Mouse (Mus musculus) naive thymus-derived CD4-positive, alpha-beta T cell, adult 5 months (primary cell): ENCODE measurements around the gene Dimt1. TPM values are rescaled to one million over a fixed set of nuclear protein-coding genes. Genes with fewer than 3 reads are reported as not detected.

Source experiments
- polyA plus RNA-seq: library from polyadenylated mRNA; unstranded; fragments of 100-300 nt; shearing (Covaris generic); gene quantifications from one replicate; pipeline ENCODE4 v1.2.1, GENCODE M21; 2017

Dimt1 gene
- 29.3 TPM for polyA plus RNA-seq

DNA sequence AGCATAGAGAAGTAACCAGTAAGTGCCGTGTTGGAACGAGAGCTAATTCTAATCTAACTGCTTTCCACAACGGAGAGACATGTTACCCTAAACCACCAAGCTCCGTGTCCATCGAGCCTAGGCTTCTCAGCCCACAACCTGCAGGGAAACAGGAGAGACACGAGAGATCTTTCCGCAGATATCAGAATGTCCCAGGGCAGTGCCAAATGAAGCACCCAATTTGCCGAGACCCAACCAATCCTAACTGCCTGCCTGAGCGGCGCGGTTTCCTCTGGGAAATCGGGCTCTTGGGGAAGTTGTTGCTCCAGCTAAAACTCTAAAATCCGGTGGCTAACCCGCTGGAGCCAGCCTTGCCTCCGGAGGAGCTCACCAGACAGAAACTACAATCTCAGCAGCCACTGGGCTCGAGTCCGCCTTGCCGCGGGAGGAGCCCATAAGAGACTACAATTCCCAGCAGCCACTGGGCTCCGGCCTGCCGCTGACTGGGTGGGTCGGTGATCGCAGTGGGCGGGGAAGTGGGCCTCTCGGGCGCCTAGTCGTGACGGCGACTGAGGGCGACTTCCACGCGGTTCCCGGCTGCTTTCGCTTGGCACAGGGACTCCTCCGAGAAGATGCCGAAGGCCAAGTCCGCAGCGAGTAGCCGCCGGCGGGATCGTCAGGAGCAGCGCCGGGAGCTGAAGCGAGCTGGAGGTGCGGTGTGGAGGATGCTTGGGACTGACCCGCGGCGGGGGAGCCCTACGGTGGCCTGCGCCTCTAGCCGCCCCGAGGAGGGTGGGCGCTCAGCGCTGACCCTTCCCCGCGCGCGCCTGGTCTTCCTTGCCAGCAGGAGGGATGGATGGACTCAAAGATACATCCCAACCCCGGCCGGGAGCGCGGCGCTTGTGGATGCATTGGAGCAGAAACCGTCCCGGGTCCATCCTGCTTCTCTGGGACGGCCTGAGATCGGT is at the start of gene Dimt1:
Gene Dimt1, plus strand, starts transcription at position 534 of the 947 bp plus-strand sequence.

DNA sequence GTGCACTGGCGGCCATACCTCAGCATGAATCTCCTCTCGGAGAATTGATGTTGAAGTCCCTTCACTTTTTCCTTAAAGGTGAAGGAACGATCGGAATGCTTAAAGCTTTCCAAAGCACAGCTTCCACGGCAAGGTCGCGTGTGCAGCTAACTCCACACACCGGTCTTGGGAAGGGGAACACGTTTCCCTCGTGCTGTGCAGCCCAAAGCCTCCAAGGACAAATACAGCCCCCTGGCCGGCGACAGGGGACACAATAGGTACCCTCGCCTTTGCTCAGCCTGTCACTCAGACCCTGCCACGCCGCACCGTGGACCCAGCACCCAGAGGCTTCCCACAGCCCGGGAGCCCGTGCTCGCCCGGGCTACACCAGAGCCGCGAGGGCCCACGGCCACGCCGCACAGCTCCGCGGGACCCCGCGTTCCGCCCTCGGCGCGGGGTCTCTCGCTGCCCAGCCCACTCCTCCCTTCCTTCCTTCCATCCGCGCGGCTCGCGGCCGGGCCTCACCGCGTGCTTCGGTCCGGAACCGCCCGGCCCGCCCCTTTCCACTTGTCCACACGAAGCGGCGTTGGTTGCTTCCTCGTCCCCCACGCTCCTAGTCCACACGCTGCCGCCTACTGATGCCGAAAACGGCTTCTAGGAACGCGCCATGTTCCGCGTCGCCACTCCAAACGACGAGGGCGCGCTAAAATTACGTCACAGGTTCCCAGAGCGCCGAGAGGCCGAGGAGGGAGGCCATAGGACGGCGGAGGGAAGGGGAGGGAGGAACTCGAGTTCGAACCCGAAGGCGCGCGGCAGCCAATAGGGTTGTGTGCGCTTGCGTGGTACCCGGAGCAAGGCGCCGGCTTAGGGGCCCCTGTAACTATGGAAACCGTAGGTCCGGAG is 10.4 kb upstream of the Dimt1 start, which contains the start of gene Ipo11:
Gene Ipo11, minus strand, starts transcription at position 703 of the 882 bp plus-strand sequence.

Other genes with a start within 250 kb of the Dimt1 start
- gene Ipo11, start 10.2 kb upstream of the Dimt1 start, polyA plus RNA-seq, result 17.5 TPM
- gene Kif2a, start 75.0 kb downstream of the Dimt1 start, polyA plus RNA-seq, result 7.8 TPM